Mouse (Mus musculus) frontal cortex, postnatal 25 days (tissue): ENCODE measurements around the gene Arhgap10.
"Not testable (repeated sequence)": the region's sequence is repeated elsewhere in the genome, so short reads cannot be mapped to it uniquely, and the experiment has no call there.

Source experiments
- DNase-seq, 2 experiments: peaks; one replicate each; pipeline ENCODE4 v3.0.0; 2022; ENCODE audit warnings: low spot score in 2 of 2

Gene Arhgap10

GRCm38 (mm10) chr8:77350121-77350777 is 167.5 kb downstream of the Arhgap10 start:
- no peak for DNase-seq

GRCm38 (mm10) chr8:77343916-77344315 is 173.8 kb downstream of the Arhgap10 start:
- no peak for DNase-seq

GRCm38 (mm10) chr8:77343335-77343734 is 174.4 kb downstream of the Arhgap10 start:
- no peak for DNase-seq

GRCm38 (mm10) chr8:77342144-77342543 is 175.6 kb downstream of the Arhgap10 start:
- DNase-seq = no peak

GRCm38 (mm10) chr8:77341329-77341728 is 176.4 kb downstream of the Arhgap10 start:
- no peak for DNase-seq

DNA sequence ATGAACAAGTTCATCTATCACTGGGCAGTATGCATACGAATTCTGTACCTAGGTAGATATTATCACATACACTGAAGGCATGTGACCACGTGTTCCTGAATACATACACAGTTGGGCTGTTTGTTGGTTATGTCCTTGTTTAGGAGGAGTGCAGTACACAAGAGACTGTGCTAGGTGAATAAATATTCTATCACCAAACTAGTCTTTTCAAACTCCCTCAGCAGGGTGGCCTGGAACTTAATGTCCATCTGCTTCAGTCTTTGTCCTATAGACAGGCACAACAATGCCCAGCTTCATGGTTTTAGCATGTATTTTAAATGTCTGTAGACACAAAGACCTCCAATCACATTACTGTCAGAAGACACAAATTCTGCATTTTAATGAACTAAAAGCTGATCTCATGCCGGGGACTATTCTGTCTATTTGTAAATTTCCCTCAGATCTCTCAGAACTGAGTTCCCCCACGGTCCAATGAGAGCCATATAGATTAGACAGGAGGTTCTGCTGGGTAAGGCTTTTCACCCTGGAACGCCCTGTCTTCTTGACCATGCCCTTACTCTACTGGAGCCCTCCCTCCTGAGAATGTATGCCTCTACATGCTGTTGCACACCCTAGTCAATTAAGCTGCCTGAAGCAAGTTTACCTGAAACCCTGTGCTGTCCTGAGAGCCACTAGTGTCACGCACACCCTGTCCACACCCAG is 177.6 kb downstream of the Arhgap10 start:
- no peak for DNase-seq

DNA sequence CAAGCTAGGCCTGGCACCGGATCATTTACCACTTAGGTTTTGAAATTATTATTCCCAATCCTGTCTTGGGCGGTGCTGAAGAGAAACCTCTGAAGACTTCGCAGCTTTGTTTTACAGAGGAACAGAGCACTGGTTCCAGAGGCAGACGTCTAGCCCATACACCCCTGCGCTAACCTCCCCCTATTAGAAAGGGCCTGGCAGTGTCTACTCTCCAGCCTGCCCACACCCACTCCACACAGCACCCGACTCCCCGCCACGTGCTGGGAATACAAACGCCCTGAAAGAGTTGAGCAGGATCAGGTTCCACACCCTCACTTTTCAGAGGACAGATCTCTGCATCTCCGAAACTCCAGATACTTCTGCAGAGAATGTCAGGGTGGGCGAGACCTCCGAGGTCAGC is 180.5 kb downstream of the Arhgap10 start:
- DNase-seq = no peak

- no peak for DNase-seq
Measured at GRCm38 (mm10) chr8:77331180-77331579, 186.6 kb downstream of the Arhgap10 start.

GRCm38 (mm10) chr8:77330304-77330703 is 187.4 kb downstream of the Arhgap10 start:
- DNase-seq = no peak

DNA sequence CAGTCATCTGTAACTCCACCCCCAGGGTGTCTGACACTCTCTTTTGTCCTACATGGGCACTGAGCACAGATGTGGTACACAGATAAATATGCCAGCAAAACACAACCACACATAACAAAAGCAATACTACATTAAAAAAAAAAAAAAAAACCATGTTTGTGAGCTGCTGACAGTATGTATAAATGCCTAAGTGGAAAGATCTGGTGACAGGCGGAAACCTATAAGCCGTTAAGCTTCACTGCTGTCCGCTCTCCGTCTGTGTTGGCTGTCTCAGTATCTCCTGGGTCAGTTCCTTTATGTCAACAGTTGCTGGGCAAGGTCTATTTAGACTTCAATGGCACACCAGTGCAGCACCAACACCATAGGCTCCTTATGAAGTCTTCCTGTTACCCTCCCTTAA is 188.0 kb downstream of the Arhgap10 start:
- DNase-seq = no peak

DNA sequence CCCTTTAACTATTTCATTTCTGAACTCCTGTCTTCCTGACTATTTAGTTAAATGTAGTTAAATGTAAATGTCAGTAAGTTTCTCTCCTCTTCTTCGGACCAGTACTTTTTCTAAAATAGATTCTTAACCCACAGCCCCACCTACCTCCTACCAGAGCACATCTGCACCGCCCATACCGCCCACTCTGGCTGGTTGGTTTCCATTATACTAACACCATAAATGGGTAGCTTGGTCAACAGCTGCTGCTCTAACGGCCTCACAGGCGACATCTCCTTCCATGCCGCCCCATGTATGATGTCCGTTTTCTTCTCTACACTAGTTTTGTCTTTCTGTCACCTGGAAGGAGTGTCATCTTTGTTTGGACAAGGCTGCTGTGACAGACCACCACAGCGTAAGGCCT is 189.3 kb downstream of the Arhgap10 start:
- DNase-seq = no peak

- no peak for DNase-seq
Measured at GRCm38 (mm10) chr8:77327326-77327725, 190.4 kb downstream of the Arhgap10 start.

DNA sequence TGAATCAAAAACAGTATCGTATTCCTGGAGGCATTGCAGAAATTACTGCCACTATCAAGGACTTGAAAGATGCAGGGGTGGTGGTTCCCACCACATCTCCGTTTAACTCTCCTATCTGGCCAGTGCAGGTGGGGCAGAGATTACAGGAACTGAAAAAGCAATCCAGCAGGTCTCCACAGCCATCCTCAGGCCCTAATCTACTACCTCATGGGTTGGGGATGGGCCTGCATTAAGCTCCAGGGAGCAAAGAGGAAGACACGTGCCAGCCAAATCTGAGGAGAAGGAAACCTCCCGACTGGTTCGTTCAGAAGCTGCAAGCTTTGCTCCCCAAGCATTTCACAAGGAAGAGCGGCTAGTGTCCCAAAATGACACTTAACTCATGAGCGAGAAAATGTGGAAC is 195.0 kb downstream of the Arhgap10 start:
- DNase-seq = not testable (repeated sequence)

DNA sequence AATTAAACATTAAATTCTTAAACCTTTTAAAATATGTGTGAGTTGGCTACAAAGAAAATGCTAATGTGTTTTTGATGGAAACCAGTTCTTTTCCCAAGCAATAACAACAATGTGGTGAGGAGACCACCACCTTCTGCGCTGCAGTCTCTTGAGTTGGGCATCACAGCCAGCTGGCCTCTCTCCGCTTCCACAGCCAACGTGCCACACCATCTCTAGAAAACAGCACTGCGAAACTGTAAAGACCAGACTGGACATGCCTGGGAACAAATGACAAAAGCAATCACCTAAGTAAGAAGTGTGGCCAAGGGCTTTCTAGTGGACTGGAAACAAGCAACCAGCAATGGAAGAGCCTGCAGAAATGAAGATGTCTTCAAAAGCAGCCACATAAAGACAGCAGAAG is 195.9 kb downstream of the Arhgap10 start:
- no peak for DNase-seq

- no peak for DNase-seq
Measured at GRCm38 (mm10) chr8:77318590-77318989, 199.2 kb downstream of the Arhgap10 start.

DNA sequence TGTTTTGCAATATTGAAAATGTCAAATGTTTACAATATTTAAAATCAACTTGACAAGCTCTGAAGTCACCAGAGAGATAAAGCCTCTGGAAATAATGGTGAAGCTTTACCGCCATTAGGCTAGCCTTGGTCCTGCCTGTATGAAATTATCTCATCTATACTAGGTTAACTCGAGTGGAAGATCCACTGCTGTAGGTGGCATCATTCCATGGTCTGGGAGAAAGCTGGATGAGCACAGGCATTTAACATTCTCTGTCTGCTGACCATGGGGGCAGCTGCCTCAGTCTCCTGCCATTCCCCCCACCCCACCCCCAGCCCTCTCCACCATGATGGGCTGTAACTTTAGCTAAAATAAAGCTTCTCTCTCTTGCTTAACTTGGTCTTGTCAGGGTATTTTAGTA is 200.0 kb downstream of the Arhgap10 start:
- DNase-seq = no peak

- DNase-seq = no peak
Measured at GRCm38 (mm10) chr8:77313003-77313402, 204.8 kb downstream of the Arhgap10 start.

GRCm38 (mm10) chr8:77311762-77312161 is 206.0 kb downstream of the Arhgap10 start:
- DNase-seq = no peak

DNA sequence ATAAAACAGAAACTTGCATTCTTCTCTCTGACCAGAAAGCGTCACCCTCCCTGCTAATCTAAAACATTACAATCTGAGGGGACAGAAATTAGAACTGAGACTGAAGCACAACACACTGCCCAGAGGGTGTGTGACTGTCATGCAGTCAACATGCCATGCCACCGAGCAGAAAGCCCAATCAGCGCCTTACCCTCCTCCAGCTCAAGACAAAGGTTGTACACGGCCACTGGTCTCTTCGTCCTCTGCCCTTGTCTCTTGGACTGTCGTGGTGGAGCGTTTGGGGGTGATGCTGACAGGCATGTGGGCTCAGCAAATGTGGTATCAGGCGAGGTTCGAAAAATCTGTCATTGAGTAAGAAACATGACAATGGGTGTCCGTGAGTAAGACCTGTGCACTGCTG is 207.2 kb downstream of the Arhgap10 start:
- no peak for DNase-seq

GRCm38 (mm10) chr8:77310026-77310425 is 207.7 kb downstream of the Arhgap10 start:
- DNase-seq = no peak

DNA sequence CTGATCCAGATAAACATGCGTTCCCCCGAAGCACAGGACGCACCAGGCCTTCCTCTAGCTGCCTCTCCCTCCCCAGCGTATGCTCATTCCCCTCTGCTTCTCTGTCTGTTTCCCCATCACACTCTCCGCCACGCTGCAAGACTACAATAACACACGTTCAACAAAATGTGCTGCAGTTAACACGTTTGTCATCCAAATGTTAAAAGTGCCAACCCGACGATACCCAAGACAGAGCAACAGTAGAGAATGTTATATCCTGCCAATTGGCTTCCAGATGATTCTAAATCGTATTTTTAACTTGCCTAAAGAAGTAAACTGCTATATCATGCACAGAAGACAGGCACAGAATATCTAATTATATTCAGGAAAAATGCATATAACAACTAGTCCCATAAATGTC is 223.2 kb downstream of the Arhgap10 start:
- DNase-seq = no peak

- no peak for DNase-seq
Measured at GRCm38 (mm10) chr8:77292649-77293048, 225.1 kb downstream of the Arhgap10 start.

DNA sequence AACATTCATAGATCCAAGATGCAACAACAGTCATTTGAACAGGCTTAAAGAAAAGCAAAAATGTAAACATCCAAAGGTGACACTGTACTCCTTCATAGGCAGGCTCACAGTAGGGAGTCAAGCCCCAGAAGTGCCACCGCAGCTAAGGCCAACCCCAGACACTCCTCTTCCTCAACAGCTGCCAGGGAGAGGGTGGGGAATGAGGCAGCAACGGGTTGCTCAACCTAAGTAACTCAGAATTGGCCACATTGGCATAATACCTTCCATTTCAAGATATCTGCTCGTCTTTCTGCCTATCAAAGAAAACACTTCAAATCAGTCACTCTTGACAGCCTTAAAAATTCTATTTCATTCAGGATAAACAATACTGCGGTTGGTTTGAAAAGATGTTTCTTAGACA is 225.6 kb downstream of the Arhgap10 start:
- no peak for DNase-seq

- no peak for DNase-seq
Measured at GRCm38 (mm10) chr8:77288492-77288891, 229.3 kb downstream of the Arhgap10 start.
